Comparison of ENCODE assay signal across 9 mouse cellular contexts in genomic region chr2:158595103-158595502, GRCm38 (mm10). TPM values are rescaled to one million over a fixed set of nuclear protein-coding genes. Genes with fewer than 3 reads are reported as not detected.
DNase-seq lines count a peak whose midpoint lies in the region; ATAC-seq lines count a peak whose summit lies in the region.
"Had no signal": no experiment of that assay in that cellular context is flagged by ENCODE, and none has a peak within 500 bp of the region (broad histone marks: within the 10 kb centered on the region; RNA-seq: fewer than 3 reads in every experiment).

No protein-coding gene starts in this region.

- H3K4me3 ChIP-seq in heart, embryonic 11.5 days (ENCODE audit: low read depth, low read length), result no peak overlapping the region
- peak overlapping the region; percentile 25; the same call in 1 of the 2 replicates for H3K4me3 ChIP-seq in forebrain, embryonic 10.5 days
- H3K4me3 ChIP-seq in kidney, embryonic 15.5 days (replicated peaks), result no peak overlapping the region
- H3K4me3 ChIP-seq: liver, embryonic 13.5 days had no signal

- WGBS in heart, embryonic 11.5 days (ENCODE audit: insufficient replicate concordance), result 2% methylated on average over 12 of the region's 12 CpGs
- 0% methylated on average over 12 of the region's 12 CpGs for WGBS in forebrain, embryonic 10.5 days
- under 1% methylated on average over 12 of the region's 12 CpGs for WGBS in kidney, embryonic 15.5 days

- intact Hi-C loops in heart, postnatal 10 days (cut with DNase I), result no loop called here

- no peaks in the 10 kb centered on the region for H3K36me3 ChIP-seq in heart, embryonic 11.5 days (ENCODE audit: control insufficient read depth, insufficient read depth, low read length)
- H3K36me3 ChIP-seq in forebrain, embryonic 10.5 days (replicated peaks), result no peaks in the 10 kb centered on the region
- no peaks in the 10 kb centered on the region for H3K36me3 ChIP-seq in kidney, embryonic 15.5 days
- H3K36me3 ChIP-seq: liver, embryonic 13.5 days had no signal

- ATAC-seq in heart, embryonic 11.5 days (replicated peaks; ENCODE audit: insufficient number of reproducible peaks, low FRiP score, low TSS enrichment), result no peak
- ATAC-seq in kidney, embryonic 15.5 days (replicated peaks; ENCODE audit: low FRiP score), result peak; percentile 93

- H3K9ac ChIP-seq in heart, embryonic 11.5 days (ENCODE audit: low read depth, low read length), result no peak overlapping the region
- H3K9ac ChIP-seq in kidney, embryonic 15.5 days, result no peak overlapping the region
- H3K9ac ChIP-seq: liver, embryonic 13.5 days had no signal

- H3K4me1 ChIP-seq in heart, embryonic 11.5 days (ENCODE audit: control insufficient read depth, insufficient read depth, low read length), result no peaks in the 10 kb centered on the region
- peaks cover 23% of the 10 kb centered on the region for H3K4me1 ChIP-seq in forebrain, embryonic 10.5 days
- peaks cover 14% of the 10 kb centered on the region for H3K4me1 ChIP-seq in kidney, embryonic 15.5 days
- H3K4me1 ChIP-seq: liver, embryonic 13.5 days had no signal

- peak; percentile 43 for DNase-seq in heart, postnatal 4 days
- peak; percentile 83 for DNase-seq in ZHBTc4 (ENCODE audit: low read depth, low spot score)
- DNase-seq in forebrain, embryonic 10.5 days (ENCODE audit: extremely low spot score, low spot score), result peak; percentile 73
- DNase-seq in neural tube, embryonic 10.5 days (ENCODE audit: extremely low spot score, low spot score), result peak; percentile 79
- DNase-seq in thymus, postnatal 25 days, result no peak
- no peak for DNase-seq in heart, postnatal 10 days
- DNase-seq: liver, embryonic 13.5 days had no signal

- H3K9me3 ChIP-seq in heart, embryonic 11.5 days (replicated peaks; ENCODE audit: control insufficient read depth, low read length), result no peaks in the 10 kb centered on the region
- H3K9me3 ChIP-seq in forebrain, embryonic 10.5 days, result no peaks in the 10 kb centered on the region
- H3K9me3 ChIP-seq in kidney, embryonic 15.5 days (replicated peaks), result no peaks in the 10 kb centered on the region
- H3K9me3 ChIP-seq: liver, embryonic 13.5 days had no signal

- no peak overlapping the region for H3K4me2 ChIP-seq in heart, embryonic 11.5 days
- peak overlapping the region; percentile 39 for H3K4me2 ChIP-seq in kidney, embryonic 15.5 days
- H3K4me2 ChIP-seq: liver, embryonic 13.5 days had no signal

- H3K27me3 ChIP-seq in heart, embryonic 11.5 days (ENCODE audit: control insufficient read depth, insufficient read depth, low read length), result peaks cover 12% of the 10 kb centered on the region
- H3K27me3 ChIP-seq in forebrain, embryonic 10.5 days (ENCODE audit: poor library complexity, severe bottlenecking), result peaks cover 67% of the 10 kb centered on the region
- peaks cover 55% of the 10 kb centered on the region for H3K27me3 ChIP-seq in kidney, embryonic 15.5 days

- no peak overlapping the region for H3K27ac ChIP-seq in heart, embryonic 11.5 days (ENCODE audit: low read depth, low read length)
- no peak overlapping the region for H3K27ac ChIP-seq in forebrain, embryonic 10.5 days
- H3K27ac ChIP-seq in kidney, embryonic 15.5 days, result no peak overlapping the region
- H3K27ac ChIP-seq: liver, embryonic 13.5 days had no signal

RNA-seq across cellular contexts. Expression of gene Slc32a1, which starts 15.5 kb away (rescaled TPM):
- not detected for total RNA-seq in heart, postnatal 4 days (2021)
- polyA plus RNA-seq in heart, embryonic 11.5 days (2014; fragmentation: Nextera tagmentation; extraction: Ambion mirVana), result 0.07 and 0.10 TPM in 2 replicates
- 0.14 and 0.47 TPM in 2 replicates for polyA plus RNA-seq in forebrain, embryonic 10.5 days (2016; fragmentation: Nextera tagmentation; extraction: Ambion mirVana)
- polyA plus RNA-seq in kidney, embryonic 15.5 days (2015; fragmentation: Nextera tagmentation; extraction: Ambion mirVana), result 0.12 and 0.14 TPM in 2 replicates
- not detected for total RNA-seq in heart, postnatal 10 days (2021)
- polyA plus RNA-seq: liver, embryonic 13.5 days had no signal

RNA-seq across cellular contexts. Expression of gene Actr5, which starts 29.6 kb away (rescaled TPM):
- total RNA-seq in heart, postnatal 4 days (2021), result 1 to 10 TPM; 9.0 to 9.4 TPM
- polyA plus RNA-seq in heart, embryonic 11.5 days (2014; fragmentation: Nextera tagmentation; extraction: Ambion mirVana), result 8.7 and 8.8 TPM in 2 replicates
- polyA plus RNA-seq in forebrain, embryonic 10.5 days (2016; fragmentation: Nextera tagmentation; extraction: Ambion mirVana), result 14.1 and 17.0 TPM in 2 replicates
- 10.9 and 12.3 TPM in 2 replicates for polyA plus RNA-seq in kidney, embryonic 15.5 days (2015; fragmentation: Nextera tagmentation; extraction: Ambion mirVana)
- total RNA-seq in heart, postnatal 10 days (2021), result 1 to 10 TPM; 7.5 to 8.2 TPM

Comparison
In these comparisons a context has a peak if more than half of its experiments do, and no peak if none do; other contexts are left out.
1. DNase-seq: peak in heart, postnatal 4 days (single experiment), ZHBTc4 (single experiment), forebrain, embryonic 10.5 days (single experiment) and neural tube, embryonic 10.5 days (single experiment); none in thymus, postnatal 25 days (single experiment) and heart, postnatal 10 days (0 of 2).